Mouse (Mus musculus): ENCODE measurements around the gene Gm21060. TPM values are rescaled to one million over a fixed set of nuclear protein-coding genes. Genes with fewer than 3 reads are reported as not detected.

Gm21060 gene
- not detected for polyA plus RNA-seq (2017; shearing (Covaris generic))

DNA sequence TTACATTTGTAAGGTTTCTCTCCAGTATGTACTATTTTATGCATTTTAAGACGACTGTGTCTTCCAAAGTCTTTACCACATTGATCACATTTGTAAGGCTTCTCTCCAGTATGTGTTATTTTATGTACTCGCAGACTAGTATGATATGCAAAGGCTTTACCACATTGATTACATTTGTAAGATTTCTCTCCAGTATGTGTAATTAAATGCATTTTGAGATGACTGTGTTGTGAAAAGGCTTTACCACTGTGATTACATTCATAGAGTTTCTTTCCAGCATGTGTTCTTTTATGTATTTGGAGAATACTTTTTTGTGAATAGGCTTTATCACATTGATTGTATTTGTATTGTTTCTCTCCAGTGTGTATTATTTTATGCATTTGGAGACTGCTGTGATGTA, at the start of gene Gm21060:
Gene Gm21060, minus strand, starts transcription at position 101 of the 400 bp plus-strand sequence.

Other genes with a start within 250 kb of the Gm21060 start
- gene Zfp950, start 156.2 kb downstream of the Gm21060 start, polyA plus RNA-seq (2017; shearing (Covaris generic)) = 53.5 TPM
- gene Gm7102, start 120.8 kb downstream of the Gm21060 start, polyA plus RNA-seq (2017; shearing (Covaris generic)) = 0.18 TPM
- gene Gm6020, start 113.2 kb downstream of the Gm21060 start, polyA plus RNA-seq (2017; shearing (Covaris generic)) = not detected
- 11.8 TPM for gene Csf2ra, start 68.6 kb downstream of the Gm21060 start, polyA plus RNA-seq (2017; shearing (Covaris generic))